Mouse (Mus musculus) bone marrow, adult 2 months (tissue): ENCODE results near the gene Odf2l.

ENCODE experiments used
- CTCF ChIP-seq: fragments of 200-500 bp; IDR thresholded peaks from 2 replicates; pipeline ENCODE4 v1.5.1; 2011; ENCODE audit warnings: low read length, control low read depth; ENCODE audit not compliant: control insufficient read depth, insufficient read depth
- POLR2A ChIP-seq: fragments of 200-500 bp; IDR thresholded peaks from 2 replicates; pipeline ENCODE4 v1.6.1; 2011; ENCODE audit warnings: low read depth, mild to moderate bottlenecking, control low read depth, low read length, borderline replicate concordance; ENCODE audit not compliant: control insufficient read depth

DNA sequence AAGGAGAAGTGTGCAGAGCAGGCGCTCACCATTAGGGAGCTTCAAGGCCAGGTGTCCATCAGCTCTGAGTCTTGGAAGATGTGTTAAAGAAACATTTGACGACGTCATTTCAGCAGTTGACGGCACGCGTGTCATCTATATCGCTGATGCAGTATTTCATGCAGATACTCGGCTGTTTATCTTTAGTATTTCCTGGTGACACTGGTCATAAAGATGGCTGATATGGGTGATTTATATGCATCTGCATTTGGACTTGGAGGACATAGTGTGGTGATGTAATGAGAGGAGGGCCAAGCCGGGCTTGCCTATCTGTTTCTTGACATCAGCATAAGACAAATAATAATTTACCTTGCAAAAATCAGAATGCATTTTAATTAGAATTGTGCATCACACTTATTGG is 28.5 kb downstream of the Odf2l start:
- TF ChIP-seq CTCF = no peak
- TF ChIP-seq POLR2A = no peak
